ENCODE assay signal across 8 mouse cellular contexts in the genomic region with DNA sequence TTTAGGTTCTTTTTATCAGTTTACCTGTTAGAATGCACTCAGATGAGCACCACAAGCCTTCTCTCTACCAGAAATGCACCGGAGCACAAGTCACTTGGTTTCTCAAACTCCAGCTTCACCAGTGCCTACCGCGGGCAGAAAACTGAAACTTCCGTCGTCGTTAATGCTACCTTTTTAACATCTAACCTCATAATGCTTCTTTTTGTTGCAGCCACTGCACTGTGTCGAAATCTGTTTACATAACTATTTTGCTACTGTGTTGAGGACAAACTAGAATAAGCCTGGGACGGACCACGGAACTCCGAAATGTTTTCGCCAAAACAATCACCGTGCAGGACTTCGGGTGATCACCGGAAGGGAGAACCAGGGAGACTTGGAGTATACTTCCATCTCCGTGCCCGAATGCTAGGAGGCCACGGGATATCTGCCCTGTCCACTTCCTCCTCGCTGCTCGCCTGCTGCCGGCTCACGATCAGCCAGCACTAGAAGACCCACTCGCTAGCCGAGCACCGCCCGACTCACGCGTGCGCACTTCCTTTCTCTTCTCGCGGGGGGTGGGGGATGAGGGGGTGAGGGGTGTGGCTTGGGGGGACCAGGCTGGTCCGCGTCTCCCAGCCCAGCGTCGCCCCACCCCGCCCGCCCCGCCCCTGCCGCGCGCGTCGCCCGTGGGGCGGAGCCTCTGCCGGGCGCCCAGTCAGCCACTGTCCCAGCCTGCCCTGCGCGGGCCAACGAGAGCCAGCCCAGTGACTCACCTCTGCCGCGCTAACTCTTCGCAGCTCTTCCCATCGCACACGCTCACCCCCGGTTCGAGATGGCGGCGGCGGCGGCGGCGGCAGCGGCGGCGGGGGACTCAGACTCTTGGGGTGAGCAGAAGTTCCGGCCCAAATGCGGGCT. TPM values are rescaled to one million over a fixed set of nuclear protein-coding genes. Genes with fewer than 3 reads are reported as not detected.
A peak's percentile ranks its signal among the peaks of the same experiment; 100 is the strongest.
DNase-seq lines count a peak whose midpoint lies in the region; ATAC-seq and TF ChIP-seq lines count a peak whose summit lies in the region.

A gene (plus strand): TSS at position 685 of the 894 bp plus-strand sequence.

- no peak for TF ChIP-seq CTCF in G1E (IDR thresholded peaks at IDR 0.05; ENCODE audit: low read depth, low read length)
- no peak for TF ChIP-seq CTCF in forebrain, postnatal 0 days (IDR thresholded peaks at IDR 0.05; ENCODE audit: low read depth)

- H3K9me3 ChIP-seq in G1E (replicated peaks) = no peaks in the 10 kb centered on the region
- H3K9me3 ChIP-seq in forebrain, postnatal 0 days (ENCODE audit: low read length) = no peaks in the 10 kb centered on the region
- H3K9me3 ChIP-seq in lung, embryonic 15.5 days = no peaks in the 10 kb centered on the region

- ATAC-seq in G1E (ENCODE audit: extremely low read depth, insufficient number of reproducible peaks, low FRiP score, poor library complexity, severe bottlenecking) = peak; percentile 86
- peak; percentile 99 for ATAC-seq in forebrain, postnatal 0 days
- ATAC-seq in lung, embryonic 15.5 days (ENCODE audit: borderline replicate concordance, extremely low read depth, low FRiP score, low TSS enrichment) = peak; percentile 100

- no peaks in the 10 kb centered on the region for H3K27me3 ChIP-seq in G1E (ENCODE audit: insufficient read depth, low read length)
- no peaks in the 10 kb centered on the region for H3K27me3 ChIP-seq in forebrain, postnatal 0 days (ENCODE audit: insufficient read depth, low read length)
- H3K27me3 ChIP-seq in lung, embryonic 15.5 days = no peaks in the 10 kb centered on the region

- peak within 1 kb of the TSS; percentile 75 for H3K4me2 ChIP-seq in forebrain, postnatal 0 days (ENCODE audit: low read depth)
- H3K4me2 ChIP-seq in lung, embryonic 15.5 days = peak within 1 kb of the TSS; percentile 63

- peak within 1 kb of the TSS; percentile 83 for H3K27ac ChIP-seq in forebrain, postnatal 0 days (ENCODE audit: low read depth, low read length)
- H3K27ac ChIP-seq in lung, embryonic 15.5 days = peak within 1 kb of the TSS; percentile 91

- H3K9ac ChIP-seq in forebrain, postnatal 0 days = peak within 1 kb of the TSS; percentile 82
- H3K9ac ChIP-seq in lung, embryonic 15.5 days = peak within 1 kb of the TSS; percentile 90

- DNase-seq in G1E (ENCODE audit: low spot score) = peak; percentile 85
- peak; percentile 88 to 91 for DNase-seq in cerebellum, adult 18-20 months
- peak; percentile 94 for DNase-seq in forebrain, postnatal 0 days
- DNase-seq in heart, postnatal 4 days = peak; percentile 91
- peak; percentile 77 to 83 for DNase-seq in layer of hippocampus, adult 8-10 months (ENCODE audit: low spot score in 2 of 2)
- DNase-seq in ovary, adult 18-20 months (ENCODE audit: low spot score) = peak; percentile 89
- peak; percentile 95 for DNase-seq in thymus, postnatal 0 days (ENCODE audit: low spot score)

- H3K36me3 ChIP-seq in G1E (replicated peaks) = peaks cover 16% of the 10 kb centered on the region
- no peaks in the 10 kb centered on the region for H3K36me3 ChIP-seq in forebrain, postnatal 0 days (ENCODE audit: insufficient read depth)
- 0 out of 2 replicates have a peak, but pooled peaks cover 3% of the 10 kb centered on the region for H3K36me3 ChIP-seq in lung, embryonic 15.5 days

- H3K4me3 ChIP-seq in G1E (ENCODE audit: low read depth, low read length) = peak within 1 kb of the TSS; percentile 93
- peak within 1 kb of the TSS; percentile 74 for H3K4me3 ChIP-seq in forebrain, postnatal 0 days (ENCODE audit: low read depth, low read length)
- peak within 1 kb of the TSS; percentile 85 for H3K4me3 ChIP-seq in lung, embryonic 15.5 days

- peaks cover 27% of the 10 kb centered on the region for H3K4me1 ChIP-seq in G1E (ENCODE audit: insufficient read depth, low read depth, low read length)
- 0 out of 2 replicates have a peak, but pooled peaks cover 6% of the 10 kb centered on the region for H3K4me1 ChIP-seq in forebrain, postnatal 0 days (ENCODE audit: insufficient read depth)
- H3K4me1 ChIP-seq in lung, embryonic 15.5 days = peaks cover 17% of the 10 kb centered on the region; the same call in 1 of the 2 replicates

- WGBS in forebrain, postnatal 0 days = under 1% methylated on average over 50 of the region's 67 CpGs
- under 1% methylated on average over 65 of the region's 67 CpGs for WGBS in lung, embryonic 15.5 days

RNA-seq across cellular contexts. Expression of the gene that starts here (rescaled TPM):
- total RNA-seq in G1E (2014; fragmentation: Nextera tagmentation) (23.0 and 27.0 TPM in 2 replicates), G1E (2017) (8.4 and 9.5 TPM in 2 replicates)
- 35.5 and 95.2 TPM in 2 replicates for polyA plus RNA-seq in G1E (2012)
- total RNA-seq in forebrain, postnatal 0 days (2014; rRNA removed) = 18.6 and 23.2 TPM in 2 replicates
- polyA plus RNA-seq in forebrain, postnatal 0 days (2015; fragmentation: Nextera tagmentation; extraction: Ambion mirVana) = 9.1 and 9.7 TPM in 2 replicates
- 10 to 100 TPM; 21.1 to 21.9 TPM for total RNA-seq in heart, postnatal 4 days (2021)
- 10 to 100 TPM; 18.1 to 21.9 (median 18.7) TPM for total RNA-seq in layer of hippocampus, adult 8-10 months (2022)
- 9.9 and 10.7 TPM in 2 replicates for polyA plus RNA-seq in lung, embryonic 15.5 days (2015; fragmentation: Nextera tagmentation; extraction: Ambion mirVana)
- 11.4 and 14.8 TPM in 2 replicates for polyA plus RNA-seq in thymus, postnatal 0 days (2015; fragmentation: Nextera tagmentation; extraction: Ambion mirVana)

Comparison
In these comparisons a context has a peak if more than half of its experiments do, and no peak if none do; other contexts are left out.
1. Peak in every context shown above with its lines: DNase-seq, ATAC-seq, H3K4me3 ChIP-seq and H3K27ac ChIP-seq.